Mouse (Mus musculus): ENCODE results near the gene Zmynd8.

The Zmynd8 gene

DNA sequence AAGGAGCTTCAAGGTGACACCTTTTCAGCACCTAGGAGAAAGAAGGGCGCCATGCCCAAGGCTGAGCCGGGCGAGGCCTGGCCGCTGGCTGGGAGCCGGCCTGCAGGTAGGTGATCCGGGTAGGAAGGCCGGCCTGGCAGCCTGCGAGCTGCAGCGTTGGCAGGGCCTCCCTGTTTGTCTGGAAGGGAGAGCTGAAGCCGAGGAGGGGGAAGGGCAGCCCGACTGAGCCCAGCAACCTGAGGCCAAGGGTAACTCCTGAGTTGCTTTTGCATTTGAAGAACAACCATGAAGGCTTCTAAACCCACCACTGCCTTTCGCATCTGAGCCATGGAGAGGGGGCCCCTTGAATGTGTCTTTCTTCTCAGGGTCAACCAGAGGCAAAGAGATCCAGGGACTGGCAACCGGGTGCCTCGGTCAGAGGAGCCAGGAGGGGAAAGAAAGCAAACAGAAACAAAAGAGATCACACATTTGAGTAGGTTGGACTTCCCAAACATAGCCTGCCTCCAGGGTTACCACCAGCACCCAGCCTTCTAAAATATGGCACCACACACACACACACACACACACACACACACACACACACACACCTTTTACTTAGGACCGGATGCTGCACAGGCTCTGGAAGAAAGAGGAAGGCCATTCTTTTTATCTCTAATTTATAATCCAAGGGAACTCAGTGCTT is 18.2 kb downstream of the Zmynd8 start:
- no peak for DNase-seq (ENCODE audit: low read depth in 2 of 2, low spot score in 2 of 2)

DNA sequence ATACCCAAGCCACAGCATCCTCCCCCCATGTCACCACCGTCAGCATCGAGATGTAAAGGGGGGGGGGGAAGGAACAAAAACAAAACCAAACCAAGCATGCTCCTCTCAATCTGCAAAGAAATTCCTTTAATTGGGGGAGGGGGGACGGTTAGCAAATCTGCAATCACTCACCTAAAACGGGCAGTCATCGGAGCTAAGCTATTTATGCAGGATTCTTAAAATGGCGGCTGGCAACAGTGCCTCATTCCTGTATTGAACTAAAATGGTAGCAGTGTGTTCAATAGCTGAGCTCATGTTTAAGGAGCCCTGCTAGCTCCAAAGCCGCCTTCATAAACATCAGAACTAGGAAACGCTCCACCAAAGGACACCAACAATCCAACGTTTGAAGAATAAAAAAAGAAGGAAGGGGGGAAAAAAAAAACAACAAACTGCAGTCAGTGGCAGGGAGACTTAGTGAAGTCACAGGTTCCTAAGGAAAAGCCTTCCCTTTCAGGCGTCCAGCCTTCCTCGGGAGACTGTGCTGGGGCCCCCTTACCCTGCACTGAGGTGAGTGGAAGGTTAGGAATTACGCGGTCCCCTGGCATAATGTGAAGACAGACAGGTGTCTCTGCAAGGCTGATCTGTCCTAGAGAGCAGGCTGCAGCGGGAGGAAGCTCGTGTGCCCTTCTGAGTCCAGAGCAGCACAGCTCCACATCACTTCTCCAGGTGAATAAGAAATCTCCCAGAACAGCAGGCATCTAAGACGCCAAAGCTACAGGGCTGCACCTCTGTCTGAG is 19.2 kb downstream of the Zmynd8 start:
- DNase-seq (ENCODE audit: low read depth in 2 of 2, low spot score in 2 of 2): no peak

DNA sequence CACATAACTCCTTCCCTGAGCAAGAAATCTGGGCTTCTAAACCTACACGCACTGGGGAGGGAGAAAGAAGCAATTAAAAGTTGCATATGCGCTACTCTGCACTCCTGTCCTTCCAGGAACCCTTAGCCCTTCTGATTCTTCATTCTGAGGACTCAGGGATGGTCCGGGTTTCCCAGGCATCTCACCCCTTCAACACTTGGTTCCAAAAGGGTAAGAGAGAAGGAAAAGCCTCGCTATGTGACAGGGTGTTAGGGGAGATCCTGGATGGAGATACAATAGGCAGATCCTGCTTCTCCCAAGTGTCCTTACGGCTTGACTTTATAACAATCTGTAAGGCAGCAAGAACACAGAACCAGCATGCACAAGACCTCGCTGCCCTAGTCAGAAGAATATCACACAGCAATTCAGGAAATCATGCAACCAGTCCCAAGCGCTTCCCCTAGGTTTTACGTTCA is 19.9 kb downstream of the Zmynd8 start:
- no peak for DNase-seq (ENCODE audit: low read depth in 2 of 2, low spot score in 2 of 2)

DNA sequence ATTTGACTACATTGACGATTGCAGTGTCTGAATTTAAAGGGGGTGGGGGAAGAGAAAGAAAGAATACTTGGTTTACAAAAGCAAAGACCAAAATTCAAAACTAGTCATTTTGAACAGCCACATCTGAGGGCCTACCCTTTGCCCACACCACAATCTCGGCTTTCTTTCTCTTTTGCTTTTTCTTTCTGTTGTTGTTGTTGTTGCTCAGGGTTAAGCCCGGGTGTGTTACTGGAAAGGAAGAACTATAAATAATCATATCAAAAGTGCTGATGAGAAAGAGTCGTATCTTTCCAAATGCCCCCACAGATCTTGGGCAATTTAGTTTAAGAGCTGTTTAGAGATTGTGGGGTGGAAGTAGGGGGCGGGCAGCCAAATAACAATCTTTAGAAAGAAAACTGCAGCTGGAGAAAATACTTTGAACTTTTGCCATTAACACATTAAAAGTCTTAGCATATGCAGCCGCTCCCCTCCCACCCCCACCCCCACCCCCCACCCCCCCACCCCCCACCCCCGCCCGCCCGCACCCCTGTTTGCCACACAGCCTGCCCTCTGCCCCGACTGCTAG is 20.7 kb downstream of the Zmynd8 start:
- DNase-seq (ENCODE audit: low read depth in 2 of 2, low spot score in 2 of 2): no peak

DNA sequence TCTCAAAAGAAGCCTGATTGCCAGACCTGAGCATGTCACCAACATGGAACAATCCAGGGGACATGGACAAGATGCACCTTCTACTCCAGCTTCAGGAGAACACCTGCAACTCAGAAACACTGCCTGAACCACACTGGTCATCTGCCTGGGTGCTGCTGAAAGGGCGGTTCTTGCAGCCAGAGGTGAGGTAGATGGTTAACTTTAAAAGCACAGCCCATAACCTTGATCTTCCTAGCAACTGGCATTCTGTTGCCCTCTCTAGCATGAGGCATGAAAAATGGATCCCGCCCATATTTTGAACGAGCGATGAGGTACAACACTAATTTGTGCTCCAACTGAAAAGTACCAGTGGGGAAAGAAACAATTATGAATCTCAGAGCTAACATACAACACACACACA is 21.6 kb downstream of the Zmynd8 start:
- DNase-seq (ENCODE audit: low read depth in 2 of 2, low spot score in 2 of 2): no peak

DNA sequence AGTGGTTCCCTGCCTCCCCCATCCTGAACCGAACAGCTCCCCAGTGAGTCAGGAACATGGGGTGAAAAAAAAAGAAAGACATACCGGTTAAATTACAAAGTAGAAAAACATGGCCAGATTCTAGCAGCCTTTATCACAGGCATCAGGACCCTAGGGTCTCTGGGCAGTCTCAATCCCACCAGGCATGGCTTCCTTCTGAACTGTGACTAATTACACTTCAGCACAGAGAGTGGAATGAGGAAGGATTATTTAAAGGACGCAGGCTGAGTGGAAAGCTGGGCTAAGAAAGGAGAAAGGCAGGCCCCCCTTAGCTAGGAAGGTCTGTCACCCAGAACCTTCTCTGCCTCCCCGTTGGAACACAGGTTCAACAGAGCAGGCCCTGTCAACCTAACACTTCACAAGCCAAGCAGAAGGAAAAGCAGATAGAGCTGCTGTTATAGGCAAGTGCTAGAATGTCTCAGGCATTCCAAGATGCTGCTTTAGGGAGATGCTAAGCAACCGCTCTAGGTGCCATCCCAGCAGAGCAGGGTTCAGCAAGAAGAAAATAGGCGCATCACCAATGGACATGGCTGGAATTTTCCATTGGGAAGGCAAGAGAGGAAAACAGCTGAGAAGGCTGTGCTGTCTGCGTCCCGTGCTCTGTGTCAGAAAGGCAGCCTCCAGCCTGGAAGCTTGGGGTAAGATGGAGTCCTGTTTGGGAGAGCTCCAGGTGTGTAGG is 22.5 kb downstream of the Zmynd8 start:
- no peak for DNase-seq (ENCODE audit: low read depth in 2 of 2, low spot score in 2 of 2)

- no peak for DNase-seq (ENCODE audit: low read depth in 2 of 2, low spot score in 2 of 2)
These were observed 23.3 kb downstream of the Zmynd8 start for GRCm38 (mm10) chr2:165875406-165875955.

GRCm38 (mm10) chr2:165874461-165875339 is 24.1 kb downstream of the Zmynd8 start:
- DNase-seq (ENCODE audit: low read depth in 2 of 2, low spot score in 2 of 2): no peak

DNA sequence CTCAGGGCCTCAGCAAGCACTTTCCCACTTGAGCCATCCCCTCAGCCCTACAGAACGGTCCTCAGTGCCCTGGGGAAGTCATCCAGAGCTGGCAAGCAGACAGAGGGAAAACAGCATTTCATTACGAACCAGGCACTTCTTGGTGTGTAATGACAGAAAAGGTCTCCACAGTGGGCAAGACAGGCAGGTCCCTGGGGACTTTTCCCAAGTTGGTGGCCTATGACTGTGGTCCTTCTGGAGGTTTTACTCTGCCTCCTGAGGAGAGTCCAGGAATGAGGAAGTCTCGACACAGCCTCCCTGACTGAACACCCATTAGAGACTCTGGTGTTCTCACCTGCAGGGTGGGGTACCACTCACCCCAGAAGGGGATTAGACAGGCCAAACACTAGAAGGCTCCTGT is 25.0 kb downstream of the Zmynd8 start:
- no peak for DNase-seq (ENCODE audit: low read depth in 2 of 2, low spot score in 2 of 2)

GRCm38 (mm10) chr2:165873196-165873595 is 25.6 kb downstream of the Zmynd8 start:
- DNase-seq (ENCODE audit: low read depth in 2 of 2, low spot score in 2 of 2): no peak

GRCm38 (mm10) chr2:165869257-165869656 is 29.6 kb downstream of the Zmynd8 start:
- DNase-seq (ENCODE audit: low read depth in 2 of 2, low spot score in 2 of 2): no peak

DNA sequence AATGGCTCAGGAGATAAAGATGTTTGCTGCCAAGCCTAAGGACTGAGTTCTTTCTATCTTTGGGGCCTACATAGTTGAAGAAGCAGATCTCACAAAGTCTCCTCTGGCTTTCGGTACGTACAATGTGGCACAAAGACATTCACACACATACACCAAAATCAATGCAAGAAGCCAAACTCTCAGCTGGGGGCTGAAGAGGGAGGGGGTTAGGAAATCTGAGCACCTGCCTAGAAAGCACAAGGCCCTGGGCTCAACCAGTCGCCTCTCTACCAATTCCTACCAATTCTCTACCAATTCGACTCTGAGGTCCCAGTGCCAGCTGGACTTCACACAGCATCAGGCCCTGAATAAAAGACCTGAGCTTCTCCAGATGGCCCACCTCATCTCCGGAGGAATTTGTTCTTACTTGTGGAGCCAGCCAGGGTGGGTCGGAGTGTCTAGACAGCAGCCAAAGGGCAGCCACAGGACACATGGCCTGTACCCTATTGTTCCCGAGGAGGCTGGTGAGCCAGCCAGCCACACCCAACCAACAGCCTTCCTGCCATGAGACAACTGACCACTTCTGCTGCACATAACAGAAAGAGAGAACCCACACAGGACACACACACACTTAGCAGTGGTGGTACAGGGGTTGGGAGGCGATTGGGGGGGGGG is 30.2 kb downstream of the Zmynd8 start:
- DNase-seq (ENCODE audit: low read depth in 2 of 2, low spot score in 2 of 2): no peak

DNA sequence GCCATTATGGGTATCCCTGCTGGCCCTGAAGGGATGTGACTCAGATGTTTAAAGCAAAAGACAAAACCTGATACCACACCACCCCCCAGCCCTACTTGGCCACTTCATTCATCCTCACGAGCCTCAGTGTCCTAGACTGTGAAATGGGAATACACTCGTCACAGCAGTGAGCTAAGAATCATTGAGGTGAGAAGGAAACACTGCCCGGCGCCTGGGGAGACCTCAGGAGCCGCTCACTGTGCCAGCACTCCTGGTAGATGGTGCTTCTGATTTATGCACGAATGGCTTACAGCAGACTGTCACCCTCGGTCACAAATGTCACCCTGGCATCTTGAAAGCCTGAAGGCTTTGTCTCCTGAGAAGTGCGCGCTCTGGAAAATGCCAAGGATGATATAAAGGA is 31.3 kb downstream of the Zmynd8 start:
- no peak for DNase-seq (ENCODE audit: low read depth in 2 of 2, low spot score in 2 of 2)

DNA sequence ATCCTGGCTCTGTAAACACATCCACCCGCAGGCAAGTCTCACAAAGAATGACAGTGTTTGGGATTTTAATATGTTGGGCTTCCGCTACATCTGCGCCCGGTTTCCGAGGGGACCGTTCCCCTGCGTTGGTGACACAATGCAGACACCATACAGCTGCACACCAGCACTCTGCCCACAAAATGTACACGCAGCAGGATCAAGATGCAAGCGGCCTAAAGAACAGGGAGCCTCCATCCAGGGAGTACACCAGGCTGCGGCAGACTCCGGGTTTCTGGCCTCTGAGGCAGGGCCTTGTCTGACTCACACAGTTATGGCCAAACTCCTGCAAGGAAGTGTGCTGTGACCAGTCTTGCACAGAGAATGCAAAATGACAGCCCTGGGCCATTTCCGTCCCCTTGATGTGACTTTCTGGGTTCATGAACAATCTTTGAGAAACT is 31.8 kb downstream of the Zmynd8 start:
- DNase-seq (ENCODE audit: low read depth in 2 of 2, low spot score in 2 of 2): no peak

- DNase-seq (ENCODE audit: low read depth in 2 of 2, low spot score in 2 of 2): no peak
These were observed 32.4 kb downstream of the Zmynd8 start for GRCm38 (mm10) chr2:165866412-165866811.

DNA sequence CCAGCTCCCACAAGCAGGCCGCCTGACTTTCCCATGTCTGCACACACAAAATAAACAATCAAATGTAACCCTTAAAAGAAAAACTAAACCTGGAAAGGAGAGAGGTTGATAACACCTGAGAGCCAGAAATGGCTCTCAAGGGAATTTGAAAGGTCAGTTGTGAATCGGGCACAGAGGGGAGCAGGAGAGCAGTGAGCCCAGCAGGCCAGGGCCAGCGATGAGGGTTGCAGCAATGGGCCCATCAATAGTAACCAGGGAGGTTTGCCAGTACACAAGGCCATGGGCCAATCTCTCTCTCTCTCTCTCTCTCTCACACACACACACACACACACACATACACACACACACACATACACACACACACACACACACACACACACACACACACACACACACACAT is 34.0 kb downstream of the Zmynd8 start:
- DNase-seq (ENCODE audit: low read depth in 2 of 2, low spot score in 2 of 2): no peak

GRCm38 (mm10) chr2:165861683-165862594 is 36.9 kb downstream of the Zmynd8 start:
- DNase-seq (ENCODE audit: low read depth in 2 of 2, low spot score in 2 of 2): no peak

- no peak for DNase-seq (ENCODE audit: low read depth in 2 of 2, low spot score in 2 of 2)
These were observed 37.7 kb downstream of the Zmynd8 start for GRCm38 (mm10) chr2:165860962-165861682.
